Mouse (Mus musculus): ENCODE results near the gene Olfml3.

- TF ChIP-seq CTCF (IDR thresholded peaks at IDR 0.05; ENCODE audit: low read depth) (no peak), EP300 (IDR thresholded peaks at IDR 0.05; ENCODE audit: low read depth) (no peak)
Observed at GRCm38 (mm10) chr3:103743208-103743607, 5.4 kb upstream of the Olfml3 start.
